Mouse (Mus musculus): ENCODE results near the gene Degs2. TPM values are rescaled to one million over a fixed set of nuclear protein-coding genes. Genes with fewer than 3 reads are reported as not detected.
A peak's percentile ranks its signal among the peaks of the same experiment; 100 is the strongest.
"Not testable (repeated sequence)": the region's sequence is repeated elsewhere in the genome, so short reads cannot be mapped to it uniquely, and the experiment has no call there.

The Degs2 gene
- under 1 TPM; 0.27 to 0.81 TPM for total RNA-seq (2021)
- long read RNA-seq, experiment 1: 0 reads
- long read RNA-seq, experiment 2, partial matches to known transcripts: 0 of 1 reads
- long read RNA-seq, experiment 2, other reads (novel, unspliced or antisense): 0 of 1 reads

GRCm38 (mm10) chr12:108702185-108702584 lies at the start of gene Degs2:
Gene Degs2 (minus strand): TSS chr12:108702315.
- intact Hi-C loops (cut with DNase I): no loop called here
- DNase-seq: no peak

- intact Hi-C loops (cut with DNase I): no loop called here
- DNase-seq: peak in 1 of 2 experiments; percentile 38
These were observed 49.7 kb upstream of the Degs2 start for GRCm38 (mm10) chr12:108751790-108752189.

DNA sequence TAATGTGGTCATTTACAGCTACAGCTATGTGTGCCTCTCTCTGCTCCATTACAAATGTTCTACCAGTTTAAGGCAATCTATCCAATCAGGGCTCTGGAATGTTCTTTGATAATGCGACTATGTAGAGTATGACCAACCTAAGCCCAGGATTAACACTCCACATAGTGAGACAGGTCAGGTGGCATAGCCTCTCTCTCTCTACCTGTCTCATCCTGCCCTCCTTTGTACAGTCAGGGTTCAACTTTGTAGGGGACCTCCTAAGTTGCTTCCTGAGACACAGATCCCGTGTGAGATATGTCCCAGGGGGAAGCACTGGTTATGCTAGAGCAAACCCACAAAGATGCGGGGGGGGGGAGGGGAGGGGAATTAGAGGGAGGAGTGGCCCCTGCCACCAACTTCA lies 48.1 kb upstream of the Degs2 start:
- intact Hi-C loops (cut with DNase I): no loop called here
- DNase-seq: no peak

- intact Hi-C loops (cut with DNase I): no loop called here
- no peak for DNase-seq
These were observed 47.3 kb upstream of the Degs2 start for GRCm38 (mm10) chr12:108749454-108749853.

- intact Hi-C loops (cut with DNase I): no loop called here
- DNase-seq: no peak
These were observed 46.9 kb upstream of the Degs2 start for GRCm38 (mm10) chr12:108749019-108749418.

- no peak for DNase-seq
- intact Hi-C loops (cut with DNase I): no loop called here
These were observed 43.9 kb upstream of the Degs2 start for GRCm38 (mm10) chr12:108745990-108746389.

DNA sequence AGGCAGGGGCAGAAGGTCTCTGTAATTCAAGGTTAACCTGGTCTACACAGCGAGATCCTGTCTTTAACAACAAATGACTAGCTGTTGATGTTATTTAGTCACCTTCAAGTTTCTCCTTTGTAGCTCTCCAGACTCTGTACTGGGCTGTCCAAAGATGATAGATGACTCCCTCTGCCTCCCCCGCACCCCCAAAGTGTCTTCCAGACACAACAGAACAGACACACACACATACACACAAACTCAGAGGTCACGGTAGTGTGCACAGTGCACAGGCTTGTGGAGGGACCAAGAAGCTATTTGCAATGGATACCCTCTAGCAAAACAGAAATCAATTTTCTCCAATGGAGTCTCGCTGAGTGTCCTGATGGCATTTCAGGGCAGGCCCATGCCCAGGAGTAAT lies 40.1 kb upstream of the Degs2 start:
- DNase-seq: no peak
- intact Hi-C loops (cut with DNase I): no loop called here

DNA sequence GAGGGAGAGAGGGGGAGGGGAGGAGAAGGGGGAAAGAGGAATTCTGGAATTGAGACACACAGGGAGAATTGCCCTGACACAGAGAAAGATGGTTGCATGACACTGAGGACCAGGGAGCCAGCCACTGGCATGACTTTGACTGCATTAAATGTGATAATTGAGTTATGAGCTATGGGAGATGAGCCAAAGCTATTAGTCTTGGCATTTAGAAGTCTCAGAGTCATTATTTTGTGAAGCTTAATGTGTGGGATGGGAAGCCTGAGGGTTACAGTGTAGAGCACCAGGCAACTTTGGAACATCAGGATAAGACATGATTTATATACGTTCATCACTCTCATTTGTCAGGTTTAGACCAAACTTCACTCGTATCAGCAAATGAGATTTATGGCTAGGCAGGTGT lies 39.4 kb upstream of the Degs2 start:
- intact Hi-C loops (cut with DNase I): no loop called here
- DNase-seq: no peak

DNA sequence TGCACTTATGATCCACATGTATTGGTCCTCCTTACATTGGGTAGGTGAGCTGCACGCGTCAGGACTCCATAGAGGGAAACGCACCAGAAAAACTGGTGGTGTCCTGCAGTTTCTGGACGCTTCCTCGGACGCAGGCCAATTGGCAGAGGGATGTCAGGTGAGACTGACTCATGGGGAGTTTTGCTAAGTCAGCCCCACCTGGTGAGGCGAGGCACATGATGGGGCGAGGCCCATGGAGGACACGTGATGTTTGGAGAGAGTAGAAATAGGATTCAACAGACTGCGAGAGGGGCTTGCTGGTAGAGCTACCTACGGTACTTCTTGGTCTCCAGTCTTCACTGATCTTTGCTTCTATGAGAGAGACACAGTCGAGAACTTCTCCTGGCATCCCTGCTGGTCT lies 36.6 kb upstream of the Degs2 start:
- DNase-seq: no peak
- intact Hi-C loops (cut with DNase I): no loop called here

GRCm38 (mm10) chr12:108737838-108738237 lies 35.7 kb upstream of the Degs2 start:
- no peak for DNase-seq
- intact Hi-C loops (cut with DNase I): no loop called here

DNA sequence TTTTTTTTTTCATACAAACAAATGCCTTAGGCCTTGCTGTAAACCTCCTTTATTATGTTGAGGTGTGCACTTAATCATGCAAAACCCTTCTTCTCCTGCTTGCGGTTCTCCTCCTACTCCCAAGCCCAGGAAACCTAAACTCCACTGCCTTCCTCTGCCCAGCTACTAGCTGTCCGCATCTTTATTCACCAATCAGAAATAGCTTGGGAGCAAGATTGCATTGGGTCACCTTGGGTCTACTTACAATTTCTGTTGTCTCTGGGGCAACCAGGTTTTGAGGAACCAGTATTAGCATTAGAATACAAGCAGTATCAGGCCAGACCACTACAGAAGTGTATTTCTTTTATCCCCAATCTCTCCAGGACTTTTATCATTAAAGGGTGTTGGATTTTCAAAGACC lies 32.3 kb upstream of the Degs2 start:
- DNase-seq: no peak
- intact Hi-C loops (cut with DNase I): no loop called here

DNA sequence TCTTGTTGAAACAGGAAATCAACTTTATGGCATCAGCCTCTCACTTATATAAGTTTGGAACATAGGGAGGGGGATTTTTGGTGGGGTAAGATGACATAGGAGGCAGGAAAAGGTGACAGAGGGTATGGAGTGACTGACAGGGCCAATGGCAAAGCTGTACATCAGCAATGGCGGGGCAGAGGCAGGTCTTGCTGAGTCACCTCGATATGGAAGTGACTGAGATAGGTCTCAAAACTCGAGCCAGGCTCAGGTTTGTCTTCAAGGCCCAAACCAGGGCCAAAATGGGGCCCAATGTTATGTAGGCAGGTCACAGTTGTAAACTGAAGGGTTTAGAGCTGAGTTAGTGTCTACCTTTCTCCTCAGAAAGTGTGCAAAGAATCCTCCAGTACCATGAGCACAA lies 21.7 kb upstream of the Degs2 start:
- no peak for DNase-seq
- intact Hi-C loops (cut with DNase I): no loop called here

- intact Hi-C loops (cut with DNase I): no loop called here
These were observed 20.3 kb upstream of the Degs2 start for GRCm38 (mm10) chr12:108722464-108722863.

GRCm38 (mm10) chr12:108718485-108718884 lies 16.4 kb upstream of the Degs2 start:
- DNase-seq: no peak
- intact Hi-C loops (cut with DNase I): no loop called here

More at GRCm38 (mm10) chr12:108722464-108722863, 20.3 kb upstream of the Degs2 start:
- DNase-seq: no peak

GRCm38 (mm10) chr12:108715854-108716253 lies 13.7 kb upstream of the Degs2 start:
- intact Hi-C loops (cut with DNase I): no loop called here

DNA sequence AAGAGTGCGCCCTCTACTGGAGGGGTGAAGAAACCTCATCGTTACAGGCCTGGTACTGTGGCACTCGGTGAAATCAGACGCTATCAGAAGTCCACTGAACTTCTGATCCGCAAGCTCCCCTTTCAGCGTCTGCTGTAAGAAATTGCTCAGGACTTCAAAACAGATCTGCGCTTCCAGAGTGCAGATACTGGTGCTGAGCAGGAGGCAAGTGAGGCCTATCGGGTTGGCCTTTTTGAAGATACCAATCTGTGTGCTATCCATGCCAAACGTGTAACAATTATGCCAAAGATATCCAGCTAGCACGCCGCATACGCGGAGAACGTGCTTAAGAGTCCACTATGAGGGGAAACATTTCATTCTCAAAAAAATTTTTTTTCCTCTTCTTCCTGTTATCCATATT lies 11.9 kb upstream of the Degs2 start:
- intact Hi-C loops (cut with DNase I); DNase-seq: not testable (repeated sequence)

More at GRCm38 (mm10) chr12:108715854-108716253, 13.7 kb upstream of the Degs2 start:
- no peak for DNase-seq

DNA sequence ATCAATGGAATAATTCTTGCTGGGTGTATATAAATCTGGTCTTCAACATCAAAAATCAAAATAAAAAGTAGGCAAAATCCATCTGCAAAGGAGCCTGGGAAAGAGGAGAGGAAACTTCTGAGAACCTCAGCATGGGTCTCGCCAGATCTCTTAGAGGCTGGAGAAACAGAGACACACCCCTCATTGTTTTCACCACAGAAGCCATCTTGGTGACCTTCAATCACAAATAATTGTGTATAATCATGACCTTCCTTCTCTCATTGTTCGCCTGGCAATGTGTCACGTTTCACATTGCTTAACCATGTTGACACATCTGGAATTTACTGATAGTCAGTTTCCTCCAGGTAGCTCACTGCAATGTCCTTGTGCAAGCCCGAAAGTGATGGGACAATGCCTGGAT lies 10.4 kb upstream of the Degs2 start:
- intact Hi-C loops (cut with DNase I): no loop called here
- no peak for DNase-seq

GRCm38 (mm10) chr12:108710861-108711615 lies 8.9 kb upstream of the Degs2 start:
- intact Hi-C loops (cut with DNase I): no loop called here
- DNase-seq: no peak

DNA sequence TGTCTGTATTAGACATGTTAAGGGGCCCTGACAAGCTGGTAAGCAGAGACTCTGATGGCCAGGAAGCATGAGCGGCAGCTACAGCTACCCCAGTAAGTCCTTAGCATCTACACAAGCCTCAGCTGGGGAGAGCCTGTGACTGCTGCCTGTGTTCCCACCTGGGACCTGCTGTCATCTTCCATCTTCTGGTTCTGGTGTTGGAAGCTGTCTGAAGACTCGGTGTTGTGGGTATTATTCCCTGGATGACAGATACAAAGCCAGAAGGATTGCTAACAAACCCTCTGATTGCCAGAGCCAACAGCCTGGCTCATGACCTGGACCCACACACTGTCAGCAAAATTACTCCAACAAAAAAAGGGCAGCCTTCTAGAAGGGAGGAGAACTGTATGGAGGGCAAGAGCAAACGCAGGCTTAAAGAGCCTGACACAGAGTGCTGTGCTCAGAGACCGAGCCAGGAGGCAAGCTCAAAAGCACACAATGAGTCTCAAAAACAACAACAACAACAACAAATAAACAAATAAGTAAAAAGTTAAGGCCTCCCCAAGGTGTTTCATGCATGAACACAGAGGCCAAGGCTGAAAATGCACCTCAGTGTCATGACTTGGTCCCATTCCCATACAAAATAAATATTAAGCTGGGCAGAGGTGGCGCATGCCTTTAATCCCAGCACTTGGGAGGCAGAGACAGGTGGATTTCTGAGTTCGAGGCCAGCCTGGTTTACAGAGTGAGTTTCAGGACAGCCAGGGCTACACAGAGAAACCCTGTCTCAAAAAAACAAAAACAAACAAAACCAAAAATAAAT lies 8.1 kb upstream of the Degs2 start:
- intact Hi-C loops (cut with DNase I): no loop called here
- DNase-seq: no peak

DNA sequence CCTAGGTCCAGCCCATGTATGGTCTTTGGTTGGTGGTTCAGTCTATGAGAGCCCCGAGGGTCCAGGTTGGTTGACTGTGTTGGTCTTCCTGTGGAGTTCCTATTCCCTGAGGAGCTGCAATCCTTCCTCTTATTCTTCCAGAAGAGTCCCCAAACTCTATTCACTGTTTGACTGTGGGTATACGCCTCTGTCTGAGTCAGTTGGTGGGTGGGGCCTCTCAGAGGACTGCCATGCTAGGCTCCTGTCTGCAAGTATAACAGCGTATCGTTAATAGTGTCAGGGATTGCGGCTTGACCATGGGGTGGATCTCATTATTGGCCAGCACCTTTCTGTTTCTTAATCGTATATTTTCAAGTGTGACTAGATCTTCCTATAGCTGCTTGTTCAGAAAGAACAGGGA lies 7.3 kb upstream of the Degs2 start:
- no peak for DNase-seq
- intact Hi-C loops (cut with DNase I): no loop called here

GRCm38 (mm10) chr12:108706129-108706528 lies 4.0 kb upstream of the Degs2 start:
- no peak for DNase-seq
- intact Hi-C loops (cut with DNase I): no loop called here

DNA sequence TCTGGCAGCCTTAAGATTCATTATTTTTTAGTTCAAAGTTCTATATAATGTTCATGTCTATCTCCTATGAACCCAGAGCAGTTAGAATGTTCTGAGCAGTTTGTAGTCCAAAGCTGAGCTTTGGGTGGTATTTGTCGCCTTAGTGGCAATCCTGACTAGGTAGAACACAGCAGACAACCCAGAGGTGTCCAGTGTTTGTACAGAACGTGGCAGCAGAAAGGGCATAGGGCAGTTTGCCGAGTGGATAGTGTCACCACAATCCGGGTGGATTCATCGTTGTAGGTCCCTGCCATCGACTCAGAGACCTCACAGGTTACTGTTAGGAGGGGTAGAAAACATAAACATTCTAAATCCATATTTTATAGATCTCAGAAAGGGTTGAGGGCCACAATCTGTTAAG lies 3.4 kb upstream of the Degs2 start:
- intact Hi-C loops (cut with DNase I): no loop called here
- DNase-seq: no peak
